Mouse (Mus musculus) liver, embryonic 14.5 days (tissue): ENCODE measurements at regions not wholly inside any gene's neighbourhood (a gene's known extent, or its start where the extent isn't known, plus 50 kb on each side); places are given as distances from the start of the nearest gene placed in this dataset.

Experiments used
- CTCF ChIP-seq: IDR thresholded peaks from 2 replicates; pipeline ENCODE4 v1.5.1; 2016; ENCODE audit warnings: antibody characterized with exemption, low read depth, control low read depth
- EP300 ChIP-seq: IDR thresholded peaks from 2 replicates; pipeline ENCODE4 v1.6.1; 2016; ENCODE audit warnings: antibody characterized with exemption, low read depth

- TF ChIP-seq CTCF (no peak), EP300 (no peak)
Measured at GRCm38 (mm10) chr2:118025829-118026735, 85.6 kb upstream of the Thbs1 start.
